Mouse (Mus musculus): ENCODE results near the gene Spata45.

The Spata45 gene

GRCm38 (mm10) chr1:191083230-191083629 lies 46.8 kb downstream of the Spata45 start:
- peak; percentile 51 for DNase-seq (ENCODE audit: low read depth, low spot score)

GRCm38 (mm10) chr1:191084951-191085559 lies 48.6 kb downstream of the Spata45 start:
- peak; percentile 74 for DNase-seq (ENCODE audit: low read depth, low spot score)

GRCm38 (mm10) chr1:191085597-191085996 lies 49.2 kb downstream of the Spata45 start:
- DNase-seq (ENCODE audit: low read depth, low spot score) = no peak

- no peak for DNase-seq (ENCODE audit: low read depth, low spot score)
Observed at GRCm38 (mm10) chr1:191086304-191086878, 50.0 kb downstream of the Spata45 start.

- no peak for DNase-seq (ENCODE audit: low read depth, low spot score)
Observed at GRCm38 (mm10) chr1:191086960-191087359, 50.5 kb downstream of the Spata45 start.

- no peak for DNase-seq (ENCODE audit: low read depth, low spot score)
Observed at GRCm38 (mm10) chr1:191087955-191088354, 51.5 kb downstream of the Spata45 start.

GRCm38 (mm10) chr1:191089355-191089754 lies 52.9 kb downstream of the Spata45 start:
- DNase-seq (ENCODE audit: low read depth, low spot score) = no peak

GRCm38 (mm10) chr1:191092050-191092449 lies 55.6 kb downstream of the Spata45 start:
- DNase-seq (ENCODE audit: low read depth, low spot score) = no peak
